Mouse (Mus musculus) frontal cortex, postnatal 14 days (tissue): ENCODE data around the gene Ksr1.

Experiments
- DNase-seq, 2 experiments: peaks; one replicate each; pipeline ENCODE4 v3.0.0; 2022; ENCODE audit warnings: low spot score in 2 of 2

Gene Ksr1

DNA sequence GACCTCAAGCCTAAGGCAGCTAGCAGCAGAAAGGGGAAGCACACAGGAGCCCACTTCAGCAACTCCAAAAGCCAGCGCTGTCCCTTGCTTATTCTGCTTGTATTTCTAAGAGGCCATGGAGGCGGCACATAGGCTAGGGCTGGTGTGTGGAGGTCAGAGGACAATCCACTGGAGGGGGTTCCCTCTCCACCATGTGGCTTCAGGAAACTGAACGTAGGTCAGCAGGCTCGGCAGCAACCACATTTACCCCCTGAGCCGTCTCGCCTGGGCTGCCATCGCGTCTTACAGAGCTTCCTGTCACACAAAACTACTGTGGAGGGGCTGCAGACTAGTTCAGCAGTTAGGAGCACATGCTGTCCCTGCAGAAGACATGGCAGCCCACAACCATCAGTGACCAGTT lies 20.4 kb downstream of the Ksr1 start:
- no peak for DNase-seq

DNA sequence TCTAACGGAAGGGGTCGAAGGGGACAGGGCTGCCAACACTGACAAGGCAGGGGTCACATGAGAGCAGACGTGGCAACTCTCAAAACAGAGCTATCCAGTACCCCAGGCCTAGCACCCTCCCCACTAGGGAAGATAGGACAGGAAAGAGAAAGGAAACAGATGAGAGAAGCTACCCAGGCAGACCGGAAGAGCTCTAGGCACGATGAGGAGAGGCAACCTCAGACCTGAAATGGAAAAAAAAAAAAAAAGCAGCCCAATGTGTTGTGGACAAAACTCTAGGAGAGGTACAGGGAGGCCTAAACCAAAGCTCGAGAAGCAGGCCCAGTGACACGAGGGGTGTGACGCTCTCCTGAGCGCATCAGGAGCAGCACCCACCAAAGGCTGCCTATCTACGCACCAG lies 23.7 kb downstream of the Ksr1 start:
- no peak for DNase-seq

DNA sequence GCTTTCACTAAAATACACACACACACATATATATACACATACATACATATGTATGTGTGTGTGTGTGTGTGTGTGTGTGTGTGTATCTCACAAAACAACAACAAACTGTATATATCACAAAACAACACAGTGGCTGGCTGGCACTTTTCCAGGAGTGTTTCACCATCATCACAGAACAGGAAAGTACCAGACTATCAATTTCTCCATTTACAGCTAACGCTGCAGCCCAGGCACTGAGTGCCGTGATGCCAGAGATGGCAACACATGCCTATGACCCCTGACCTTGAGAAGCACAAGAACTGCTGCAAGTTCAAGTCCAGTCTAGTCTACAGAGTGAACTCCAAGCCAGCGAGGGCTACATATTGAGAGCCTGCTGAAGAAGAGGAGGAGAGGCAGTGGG lies 26.1 kb downstream of the Ksr1 start:
- DNase-seq, result no peak

DNA sequence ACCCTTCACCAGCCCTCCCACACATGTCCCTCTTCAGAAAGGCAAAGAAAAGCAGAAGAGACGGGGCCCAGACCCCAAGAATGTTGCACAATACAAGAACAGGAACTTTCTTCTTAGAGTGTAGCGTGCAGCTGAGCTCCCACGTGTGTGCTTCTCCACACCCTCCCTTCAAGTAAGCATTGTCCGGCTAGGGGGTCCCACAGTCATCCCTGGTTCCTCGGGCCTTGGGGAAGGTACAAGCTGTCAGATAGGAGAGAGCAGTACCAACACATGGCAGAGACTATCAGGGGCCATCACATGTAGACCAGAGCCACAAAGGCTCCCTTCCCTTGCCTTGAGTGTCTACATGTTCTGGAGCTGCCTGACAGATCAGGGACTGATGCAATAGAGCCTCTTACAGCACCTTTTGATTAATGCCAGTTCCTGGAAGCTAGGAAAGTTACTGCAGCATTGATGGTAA lies 27.3 kb downstream of the Ksr1 start:
- DNase-seq, result no peak

DNA sequence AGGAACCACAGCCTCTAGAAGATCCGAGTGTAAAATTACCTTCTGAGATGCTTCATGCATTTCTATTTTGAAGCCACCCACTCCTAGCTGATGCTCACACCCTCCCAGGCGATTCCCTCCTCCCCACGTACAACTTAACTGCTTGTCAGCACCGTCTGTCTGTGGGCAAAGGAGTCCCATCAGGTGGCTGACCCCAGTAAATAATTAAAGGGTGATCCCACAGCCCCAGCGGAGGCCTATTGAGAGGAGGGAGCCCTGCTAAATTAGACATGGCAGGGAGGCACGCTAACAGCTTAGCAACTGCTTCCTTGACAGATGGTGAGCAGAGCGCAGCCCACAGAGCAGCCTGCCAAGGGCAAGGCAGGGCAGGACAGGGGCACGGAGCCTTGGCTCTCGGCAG lies 29.5 kb downstream of the Ksr1 start:
- DNase-seq, result peak in 1 of 2 experiments; percentile 30

DNA sequence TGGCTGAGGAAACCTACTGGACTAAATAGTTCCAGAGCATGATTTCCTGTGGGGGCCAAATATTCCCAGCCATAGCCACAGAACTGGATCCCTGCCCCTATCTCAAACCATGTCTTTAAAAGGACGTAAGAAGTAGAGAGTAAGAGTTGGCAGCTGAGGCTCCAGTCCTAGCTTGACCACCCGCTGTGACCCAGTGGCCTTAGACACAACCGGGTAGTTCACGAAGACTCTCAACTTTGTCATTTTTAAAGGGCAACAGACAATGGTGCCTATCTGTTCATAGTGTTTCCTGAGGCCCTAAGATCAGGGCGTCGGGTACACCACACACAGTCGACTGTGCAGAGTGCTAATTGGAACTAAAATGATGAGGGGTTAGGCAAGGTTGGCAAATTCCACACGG lies 30.5 kb downstream of the Ksr1 start:
- no peak for DNase-seq

DNA sequence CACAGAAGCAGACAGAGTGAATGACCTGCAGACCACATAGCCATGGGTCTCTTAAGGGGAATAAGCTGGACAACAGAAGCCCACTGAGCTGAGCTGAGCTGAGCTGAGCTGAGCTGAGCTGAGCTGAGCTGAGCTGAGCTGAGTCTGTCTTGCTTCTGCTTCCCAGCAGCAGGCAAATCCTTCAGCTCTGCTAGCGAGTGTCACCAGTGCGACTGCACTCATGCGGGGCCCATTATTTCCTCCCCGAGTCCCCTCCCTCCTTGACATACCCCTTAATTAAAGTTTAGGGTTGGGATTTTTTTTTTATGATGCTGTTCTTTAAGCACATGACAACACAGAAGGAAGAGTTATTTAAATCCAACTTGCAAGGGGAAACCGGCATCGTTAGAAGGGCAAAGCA lies 32.1 kb downstream of the Ksr1 start:
- DNase-seq, result no peak

DNA sequence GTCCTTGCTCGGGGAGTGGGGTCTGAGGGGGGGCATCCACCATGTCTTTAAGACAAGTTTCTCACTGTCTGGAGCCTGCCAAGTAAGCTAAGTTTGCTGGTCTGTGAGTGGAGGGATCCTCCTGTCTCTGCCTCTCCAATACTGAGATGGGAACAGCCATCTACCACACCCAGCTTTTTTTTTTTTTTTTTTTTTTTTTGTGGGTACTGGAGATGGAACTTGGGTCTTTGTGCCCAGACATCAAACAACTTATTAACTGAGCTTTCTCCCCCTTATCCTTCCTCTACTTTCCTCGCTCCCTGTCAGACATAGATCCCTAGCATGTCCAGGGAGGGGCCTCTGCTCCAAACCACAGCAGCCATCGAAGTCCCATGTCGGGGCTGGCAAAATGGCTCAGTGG lies 32.8 kb downstream of the Ksr1 start:
- no peak for DNase-seq

DNA sequence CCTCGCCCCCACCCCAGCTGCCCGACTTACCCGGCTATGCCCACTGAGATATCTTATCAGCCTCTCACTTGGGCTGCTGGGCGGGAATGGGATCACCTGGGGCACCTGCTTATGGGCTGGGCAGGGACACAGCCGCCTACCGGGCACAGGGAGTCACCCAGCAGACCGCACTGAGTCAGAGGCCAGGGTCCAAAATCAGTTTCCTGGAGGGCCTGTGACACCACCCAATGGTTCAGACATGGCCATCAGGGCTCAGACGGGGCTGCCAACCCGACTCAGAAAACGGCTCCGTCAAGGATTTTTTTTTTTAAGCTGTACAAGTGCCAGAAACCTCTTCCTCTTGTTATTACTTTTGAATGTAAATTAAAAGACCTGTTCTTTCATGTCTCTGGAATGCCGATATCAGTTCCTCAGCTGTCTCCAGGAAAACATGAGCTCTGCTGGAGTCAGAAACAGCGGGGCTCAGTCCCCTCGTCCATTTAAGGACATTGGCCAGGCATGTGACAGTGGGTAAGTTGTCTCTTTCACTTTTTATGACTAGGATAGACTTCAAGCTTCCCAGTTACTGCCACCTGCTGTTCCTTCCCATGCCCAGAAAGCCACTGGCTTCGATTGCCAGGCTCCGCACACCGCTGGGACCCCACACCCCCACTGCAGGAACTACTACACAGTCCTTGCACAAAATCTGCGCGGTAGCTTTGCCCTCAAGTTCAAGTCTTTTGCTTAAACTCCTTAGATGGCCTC lies 33.5 kb downstream of the Ksr1 start:
- DNase-seq, result no peak

DNA sequence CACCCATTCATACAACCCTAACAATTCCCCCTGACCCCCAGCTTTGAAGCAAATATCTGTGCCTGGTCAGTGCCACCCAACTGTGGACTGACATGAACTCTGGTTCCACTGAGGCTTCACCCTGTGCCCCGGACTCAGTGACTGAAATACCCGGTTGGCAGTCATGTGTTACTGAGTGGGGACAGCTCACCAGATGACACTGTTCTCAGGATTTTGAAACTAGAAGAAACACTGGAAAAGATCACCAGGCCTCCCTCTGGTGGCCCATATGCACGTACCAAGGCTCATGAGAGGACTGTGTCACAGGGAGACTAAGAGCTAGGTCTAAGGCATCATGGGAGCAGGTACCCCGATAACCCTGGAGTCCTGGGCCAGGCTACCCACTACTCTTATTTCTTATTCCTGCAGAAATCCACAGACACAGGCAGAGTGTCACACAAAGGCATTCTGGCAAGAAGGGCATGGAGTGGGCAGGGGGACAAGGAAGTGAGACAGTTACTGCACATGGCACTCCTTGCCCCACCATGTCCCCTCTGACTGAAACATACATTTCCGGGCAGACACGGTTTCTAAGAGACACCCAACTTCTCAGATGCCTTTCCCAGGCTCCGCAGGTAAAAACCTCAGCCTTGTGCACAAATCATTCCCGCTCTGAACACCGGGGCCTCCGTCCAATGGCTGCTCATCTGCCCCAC lies 34.2 kb downstream of the Ksr1 start:
- no peak for DNase-seq

DNA sequence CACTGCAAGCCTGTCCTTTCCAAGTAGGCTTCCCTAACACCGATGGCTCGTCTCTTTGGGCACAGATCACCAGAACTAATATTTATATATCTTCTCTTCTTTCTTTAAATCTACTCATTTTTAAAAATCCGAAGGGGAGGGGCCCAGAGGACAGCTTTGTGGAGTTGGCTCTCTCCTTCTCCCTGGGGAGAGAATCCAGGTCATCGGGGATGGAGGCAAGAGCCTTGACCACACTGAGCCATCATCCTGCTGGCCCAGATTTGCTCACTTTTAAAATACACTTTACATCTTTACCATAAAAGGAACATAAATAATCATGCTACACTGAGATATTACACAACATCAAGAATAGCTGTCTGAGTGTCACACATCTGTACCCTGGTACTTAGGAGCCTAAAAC lies 35.8 kb downstream of the Ksr1 start:
- DNase-seq, result no peak

DNA sequence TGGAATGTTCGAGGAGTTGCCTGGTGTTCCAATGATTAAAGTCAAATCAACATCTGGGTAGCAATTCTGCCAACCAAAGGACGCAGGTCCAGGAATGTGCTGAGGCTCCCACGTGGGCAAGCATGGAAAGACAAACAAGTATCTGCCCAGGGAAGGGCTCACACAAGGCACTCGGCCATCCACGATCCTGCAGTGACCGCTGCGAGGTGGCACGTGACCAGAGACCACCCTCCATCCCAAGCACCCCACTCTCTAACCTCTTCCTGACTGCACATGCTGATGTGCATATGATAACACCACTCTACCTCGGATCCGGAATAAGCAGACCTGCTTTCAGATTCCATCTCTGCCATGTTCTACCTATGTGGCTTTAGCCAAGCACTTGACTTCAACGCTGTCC lies 38.3 kb downstream of the Ksr1 start:
- no peak for DNase-seq

DNA sequence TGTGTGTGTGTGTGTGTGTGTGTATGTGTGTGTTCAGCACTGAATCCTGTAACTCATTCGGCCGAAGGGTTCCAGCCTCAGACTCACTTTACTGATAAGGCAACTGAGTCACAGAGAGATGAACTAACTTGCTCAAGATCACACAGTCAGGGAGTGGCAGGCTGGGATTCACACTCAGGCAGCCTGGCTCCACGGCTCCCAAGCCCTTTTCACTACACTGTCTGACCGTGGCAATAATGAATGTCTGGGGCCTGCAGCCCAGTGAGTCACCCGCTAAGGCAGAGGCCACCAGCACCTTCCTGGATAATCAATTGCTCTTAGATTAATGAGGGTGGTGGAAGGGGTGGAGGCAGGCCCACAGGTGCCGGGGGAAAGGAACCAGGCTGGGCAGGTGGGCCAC lies 41.2 kb downstream of the Ksr1 start:
- no peak for DNase-seq

DNA sequence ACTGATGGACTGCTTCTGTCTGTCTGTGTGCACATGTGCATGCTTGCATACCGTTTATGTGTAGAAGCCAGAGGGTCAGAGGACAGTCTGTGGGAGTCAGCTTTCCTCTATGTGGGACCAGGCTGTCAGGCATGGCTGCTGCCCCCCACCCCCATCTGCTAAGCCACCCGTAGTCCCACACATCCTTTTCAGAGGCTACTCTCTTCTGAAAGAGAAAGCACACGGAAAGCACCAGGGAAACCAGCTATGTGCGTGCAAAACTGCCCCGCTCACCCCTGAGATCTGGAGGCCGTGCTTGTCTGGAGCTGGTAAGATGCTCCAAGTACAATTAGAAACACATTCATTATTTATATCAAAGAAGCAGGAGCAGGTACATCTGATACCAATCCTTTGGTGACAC lies 41.7 kb downstream of the Ksr1 start:
- DNase-seq, result no peak

DNA sequence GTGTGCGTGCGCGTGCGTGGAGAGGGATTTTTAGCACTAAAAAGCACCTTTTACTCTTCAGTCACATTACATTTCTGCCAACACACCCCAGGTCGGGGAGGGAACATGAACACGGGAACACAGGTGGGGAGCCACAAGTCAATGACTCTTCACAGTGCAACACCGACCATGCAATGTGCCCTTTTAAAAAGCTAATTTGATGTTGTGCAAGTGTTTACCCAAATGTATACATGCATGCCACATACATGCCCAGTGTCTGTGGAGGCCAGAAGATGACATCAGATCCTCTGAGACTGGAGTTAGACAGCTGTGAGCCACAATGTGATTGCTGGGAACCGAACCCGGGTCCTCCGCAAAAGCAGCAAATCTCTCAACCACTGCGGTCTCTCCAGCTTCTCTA lies 42.1 kb downstream of the Ksr1 start:
- no peak for DNase-seq

DNA sequence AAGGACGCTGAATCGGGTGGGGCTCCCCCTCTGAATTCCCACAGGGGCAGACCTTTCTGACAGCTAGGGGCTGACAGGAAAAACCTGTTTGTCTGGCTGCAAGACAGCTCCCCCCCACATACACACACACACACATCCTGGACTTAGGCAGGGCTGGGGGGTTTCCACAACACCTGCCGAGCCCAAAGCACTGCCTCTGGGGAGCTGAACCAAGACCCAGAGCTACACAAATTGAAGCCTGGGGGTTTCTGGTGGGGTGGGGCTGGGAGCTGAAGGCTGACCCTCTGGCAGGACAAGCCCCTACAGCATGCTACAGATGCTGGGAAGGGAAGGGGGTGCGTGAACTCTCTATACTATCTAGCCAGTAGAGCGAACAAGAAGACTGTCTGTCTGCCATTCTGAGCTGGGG lies 42.7 kb downstream of the Ksr1 start:
- DNase-seq, result no peak

DNA sequence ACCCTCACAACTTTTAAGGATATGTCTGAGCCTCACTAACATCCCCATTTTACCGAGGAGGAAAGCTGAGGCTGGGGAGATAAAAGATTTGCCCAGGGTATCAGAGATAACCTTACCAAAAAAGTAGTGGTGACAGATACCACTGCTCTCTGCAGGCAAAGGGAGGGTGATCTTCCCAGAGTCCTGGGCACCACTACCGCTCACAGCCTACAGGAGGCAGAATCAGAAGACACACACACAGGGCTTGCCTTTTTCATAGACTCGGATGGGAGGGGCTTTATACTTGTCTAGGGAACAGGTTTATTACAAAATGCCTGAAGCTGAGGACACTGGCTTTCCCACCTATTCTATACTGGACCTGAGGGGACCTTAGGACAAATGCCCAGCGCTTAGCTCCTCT lies 43.9 kb downstream of the Ksr1 start:
- DNase-seq, result no peak

DNA sequence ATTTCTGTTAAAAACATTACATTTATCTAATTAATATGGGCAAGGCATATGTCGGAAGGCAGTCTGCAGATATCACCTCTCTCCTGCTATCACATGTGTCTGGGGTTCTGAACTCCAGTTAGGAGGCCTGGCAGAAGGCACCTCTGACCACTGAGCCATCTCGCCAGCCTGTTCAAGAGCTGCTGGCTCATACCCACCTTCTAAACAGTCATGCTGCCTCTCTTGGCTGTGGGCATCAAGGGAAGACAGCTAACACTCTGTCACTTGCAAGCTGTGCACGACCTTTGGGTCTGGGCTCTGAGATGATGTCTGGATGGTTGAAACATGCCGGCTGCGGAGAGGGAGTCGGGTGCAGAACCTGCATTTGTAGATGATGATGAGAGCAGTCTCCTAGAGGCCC lies 44.6 kb downstream of the Ksr1 start:
- no peak for DNase-seq

DNA sequence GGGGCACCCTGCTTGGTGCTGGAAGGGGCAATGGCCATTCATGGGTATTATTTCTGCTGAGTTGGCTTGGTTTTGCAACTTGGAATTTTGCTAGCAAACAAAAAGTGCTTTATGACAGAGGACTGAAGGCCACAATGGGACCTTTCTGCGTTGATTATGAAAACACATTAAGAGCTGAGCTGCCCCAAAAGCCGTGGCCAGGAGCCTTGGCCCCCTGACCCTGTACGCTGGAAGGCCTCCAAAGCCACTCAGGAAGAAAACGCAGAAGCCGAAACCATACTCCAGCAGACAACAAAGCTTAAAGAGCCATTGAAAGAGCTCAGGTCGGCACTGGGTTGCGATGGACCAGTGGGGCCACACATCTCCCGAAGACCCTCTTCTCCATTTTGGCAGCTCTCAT lies 47.2 kb downstream of the Ksr1 start:
- no peak for DNase-seq

DNA sequence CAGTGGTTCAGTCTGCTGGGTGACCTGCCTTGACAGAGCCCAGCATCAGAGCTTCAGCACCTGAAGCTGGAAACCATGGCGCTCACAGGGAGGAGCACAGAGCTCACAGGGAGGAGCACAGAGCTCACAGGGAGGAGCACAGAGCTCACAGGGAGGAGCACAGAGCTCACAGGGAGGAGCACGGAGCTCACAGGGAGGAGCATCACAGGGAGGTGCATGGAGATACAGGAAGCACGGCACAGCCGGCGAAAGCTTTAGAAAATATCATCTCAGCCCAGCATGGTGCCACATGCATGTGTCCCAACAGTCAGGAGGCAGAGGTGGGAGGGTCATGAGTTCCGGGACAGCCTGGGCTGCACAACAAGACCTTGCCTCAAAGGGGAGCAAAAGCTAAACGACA lies 48.5 kb downstream of the Ksr1 start:
- no peak for DNase-seq

DNA sequence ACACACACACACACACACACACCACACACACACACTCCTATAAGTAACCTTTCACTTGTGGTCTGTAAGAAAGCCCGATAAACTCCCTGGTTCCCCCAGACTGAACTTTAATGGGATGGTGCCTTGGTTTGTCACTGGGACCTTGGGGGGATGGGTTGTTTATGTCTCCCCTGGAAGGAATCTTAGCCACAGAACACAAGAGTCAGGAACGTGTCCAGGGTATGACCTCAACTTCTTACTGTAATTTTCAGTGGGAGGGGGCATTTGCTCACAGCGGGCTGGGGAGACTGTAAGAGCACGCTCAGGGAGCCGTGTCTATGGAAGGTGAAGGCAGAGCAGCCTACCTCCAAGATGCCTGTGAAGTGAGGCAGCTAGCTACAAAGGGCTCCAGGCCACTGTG lies 49.5 kb downstream of the Ksr1 start:
- no peak for DNase-seq

DNA sequence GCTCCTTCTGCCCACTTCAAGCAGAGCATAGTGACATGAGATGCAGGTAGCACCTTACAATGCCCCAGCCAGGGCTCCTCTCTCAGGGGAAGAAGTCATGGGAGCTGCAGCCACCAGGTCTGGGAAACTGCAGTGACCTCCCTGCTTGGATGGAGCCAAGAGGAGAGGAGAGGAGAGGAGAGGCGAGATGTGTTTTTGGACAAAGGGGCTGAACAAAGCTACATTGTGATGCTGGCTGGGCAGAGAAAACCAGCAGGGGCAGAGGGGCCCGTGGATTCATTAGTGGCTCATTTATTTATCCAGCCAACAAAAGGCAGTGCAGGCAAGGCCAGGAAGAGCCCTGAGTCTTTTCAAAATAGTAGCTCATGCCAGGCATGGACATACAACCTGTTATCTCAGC lies 50.5 kb downstream of the Ksr1 start:
- DNase-seq, result no peak

DNA sequence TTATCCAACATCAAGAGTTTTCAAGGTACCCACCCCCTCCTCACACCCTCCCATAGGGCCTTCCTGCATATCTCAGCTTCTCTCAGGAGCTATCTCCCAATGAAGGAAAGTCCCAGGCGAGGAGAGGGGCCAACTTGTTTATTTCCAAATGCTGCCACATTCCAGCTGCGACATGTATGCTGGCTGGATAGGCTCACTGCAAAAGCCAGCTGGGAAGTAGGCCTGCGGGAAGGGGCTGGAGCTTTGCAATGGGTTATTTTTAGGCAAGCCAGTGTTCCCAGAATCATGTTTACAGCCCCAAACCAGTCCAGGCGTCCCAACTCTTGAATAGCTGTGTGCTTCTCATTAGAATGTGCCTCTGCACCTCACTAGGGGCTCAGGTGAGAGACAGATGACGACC lies 51.5 kb downstream of the Ksr1 start:
- DNase-seq, result peak in 1 of 2 experiments; percentile 20
